Mouse (Mus musculus): ENCODE measurements at regions not wholly inside any gene's neighbourhood (a gene's known extent, or its start where the extent isn't known, plus 50 kb on each side); places are given as distances from the start of the nearest gene placed in this dataset.

DNA sequence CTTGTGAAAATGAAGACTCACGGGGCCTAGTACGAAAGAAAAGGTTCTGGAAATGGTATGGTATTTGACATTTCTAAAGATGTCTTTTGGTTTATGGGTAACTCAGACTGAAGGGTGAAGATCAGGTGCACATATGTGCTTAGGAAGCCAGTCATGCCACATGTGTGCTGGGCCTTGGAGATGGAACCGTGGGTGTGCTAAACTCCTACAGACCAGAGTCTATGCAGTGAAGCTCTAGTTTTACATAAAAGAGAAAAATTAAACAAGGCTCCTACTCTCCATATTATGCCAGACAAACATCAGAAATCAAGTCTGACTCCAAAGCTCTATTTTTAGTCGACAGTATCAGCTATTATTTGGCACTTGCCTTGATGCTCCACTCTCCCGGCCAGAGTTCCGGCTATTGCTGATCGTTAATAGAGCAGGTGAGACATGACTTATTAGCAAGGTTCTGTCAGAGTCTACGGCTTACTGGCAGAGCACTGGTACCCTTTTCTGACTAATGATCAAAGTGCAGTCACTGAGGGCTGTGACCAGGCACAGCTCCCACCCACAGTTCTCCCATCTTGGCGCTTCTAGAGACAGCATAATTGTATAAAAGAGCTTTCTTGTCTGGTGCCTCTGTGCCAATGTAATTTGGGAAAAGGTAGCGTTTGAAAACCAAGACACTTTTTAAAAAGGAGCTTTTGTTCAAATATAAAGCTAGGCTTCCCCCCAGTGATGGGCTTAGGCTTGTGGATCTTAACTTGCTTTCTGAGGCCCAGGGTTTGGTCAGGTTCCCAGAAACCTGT lies 119.2 kb upstream of the Ccdc122 start:
- TF ChIP-seq CTCF (IDR thresholded peaks at IDR 0.05; ENCODE audit: extremely low read depth, insufficient read depth, low read length): no peak
- TF ChIP-seq POLR2A (IDR thresholded peaks at IDR 0.05; ENCODE audit: extremely low read depth, insufficient read depth, low read length): no peak
